Comparison of ENCODE assay signal across 8 mouse cellular contexts in the genomic region with DNA sequence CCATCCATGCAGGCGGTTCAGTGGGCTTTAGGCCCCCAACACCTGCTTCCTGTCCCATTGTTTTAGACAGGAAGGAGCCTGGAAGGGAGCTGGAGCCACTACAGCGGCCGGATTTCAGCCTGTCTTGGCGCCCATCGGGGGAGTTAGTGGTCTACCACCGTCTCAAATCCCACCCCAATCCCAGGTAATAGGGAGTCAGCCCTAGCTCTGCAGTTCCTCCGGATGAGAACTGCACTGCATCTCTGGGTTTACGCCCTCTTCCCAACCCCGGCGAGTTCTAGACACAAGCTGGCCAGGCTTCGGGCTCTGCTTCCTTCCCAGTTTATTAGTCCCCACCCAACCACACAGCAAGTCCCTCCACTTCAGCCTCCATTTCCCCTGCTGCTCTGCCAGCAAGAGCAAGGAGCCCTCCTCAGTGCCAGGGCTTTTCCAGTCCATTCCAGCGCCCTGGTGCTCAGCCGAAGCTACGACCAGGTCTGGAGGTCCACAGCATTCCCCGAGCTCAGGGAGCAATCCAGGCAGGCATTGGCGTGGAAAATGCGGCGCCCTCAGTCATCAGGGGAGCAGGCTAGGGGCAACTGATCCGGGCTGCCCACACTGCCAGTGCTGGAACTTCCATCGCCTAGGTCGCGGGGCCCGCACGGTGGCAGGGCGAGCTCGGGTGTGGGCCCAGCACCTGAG. TPM values are rescaled to one million over a fixed set of nuclear protein-coding genes. Genes with fewer than 3 reads are reported as not detected.
DNase-seq lines count a peak whose midpoint lies in the region; ATAC-seq lines count a peak whose summit lies in the region.

No protein-coding gene starts in this region.

- DNase-seq in heart, adult 11 months: peak; percentile 98
- peak; percentile 45 for DNase-seq in kidney, adult 18-20 months
- no peak for DNase-seq in natural killer cell, adult 2 months (ENCODE audit: low spot score in 2 of 2)
- no peak for DNase-seq in right cerebral cortex, adult 18-20 months

- H3K4me1 ChIP-seq in megakaryocyte, embryonic 14.5 days: peaks cover 56% of the 10 kb centered on the region
- H3K4me1 ChIP-seq in lung, embryonic 16.5 days (replicated peaks; ENCODE audit: control insufficient read depth, insufficient read depth, low read length): peaks cover 29% of the 10 kb centered on the region

- H3K4me3 ChIP-seq in megakaryocyte, embryonic 14.5 days (replicated peaks): peak overlapping the region; percentile 97
- H3K4me3 ChIP-seq in lung, embryonic 16.5 days (ENCODE audit: low read length): peak overlapping the region; percentile 92

- no peaks in the 10 kb centered on the region for H3K9me3 ChIP-seq in megakaryocyte, embryonic 14.5 days
- H3K9me3 ChIP-seq in lung, embryonic 16.5 days (ENCODE audit: control insufficient read depth, low read length): no peaks in the 10 kb centered on the region

- peak overlapping the region; percentile 97 for H3K4me2 ChIP-seq in lung, embryonic 16.5 days (ENCODE audit: low read depth, low read length)

- peak overlapping the region; percentile 92 for H3K9ac ChIP-seq in lung, embryonic 16.5 days (ENCODE audit: low read length)

- WGBS in lung, embryonic 16.5 days: 2% methylated on average over 26 of the region's 26 CpGs

- H3K27ac ChIP-seq in lung, embryonic 16.5 days (ENCODE audit: low read length): peak overlapping the region; percentile 95

- ATAC-seq in megakaryocyte, adult 5-6 weeks (ENCODE audit: poor library complexity, severe bottlenecking): no peak
- peak; percentile 6; the same call in 1 of the 2 replicates for ATAC-seq in lung, embryonic 16.5 days (ENCODE audit: low read depth)
- no peak for ATAC-seq in cerebellum, adult (ENCODE audit: insufficient number of reproducible peaks, low FRiP score, low TSS enrichment)

- H3K36me3 ChIP-seq in megakaryocyte, embryonic 14.5 days (replicated peaks; ENCODE audit: low read length): peaks cover 20% of the 10 kb centered on the region
- H3K36me3 ChIP-seq in lung, embryonic 16.5 days (ENCODE audit: control insufficient read depth, insufficient read depth, low read length): peaks cover 4% of the 10 kb centered on the region; the same call in 1 of the 2 replicates

- H3K27me3 ChIP-seq in megakaryocyte, embryonic 14.5 days (replicated peaks): peaks cover 4% of the 10 kb centered on the region
- H3K27me3 ChIP-seq in lung, embryonic 16.5 days (ENCODE audit: control insufficient read depth, insufficient read depth, low read depth, low read length): 0 out of 2 replicates have a peak, but pooled peaks cover 3% of the 10 kb centered on the region

RNA-seq across cellular contexts. Expression of a gene that starts 1.3 kb away (rescaled TPM):
- polyA plus RNA-seq in megakaryocyte, embryonic 14.5 days (2012; ENCODE audit: insufficient read depth, low replicate concordance): 4.9 and 12.3 TPM in 2 replicates
- total RNA-seq in megakaryocyte, adult 5-6 weeks (2015): 0.80 and 1.1 TPM in 2 replicates
- 1.7 TPM in 2 replicates for total RNA-seq in megakaryocyte, adult 5-6 weeks (2017)
- 7.5 and 7.7 TPM in 2 replicates for polyA plus RNA-seq in lung, embryonic 16.5 days (2015; fragmentation: Nextera tagmentation; extraction: Ambion mirVana)

RNA-seq across cellular contexts. Expression of a gene that starts 4.0 kb away (rescaled TPM):
- 25.9 and 134 TPM in 2 replicates for polyA plus RNA-seq in megakaryocyte, embryonic 14.5 days (2012; ENCODE audit: insufficient read depth, low replicate concordance)
- total RNA-seq in megakaryocyte, adult 5-6 weeks (2015): 55.8 and 64.9 TPM in 2 replicates
- total RNA-seq in megakaryocyte, adult 5-6 weeks (2017): 93.9 and 115 TPM in 2 replicates
- 111 and 119 TPM in 2 replicates for polyA plus RNA-seq in lung, embryonic 16.5 days (2015; fragmentation: Nextera tagmentation; extraction: Ambion mirVana)

RNA-seq across cellular contexts. Expression of a gene that starts 9.0 kb away (rescaled TPM):
- 4.3 TPM in 1 of 2 replicates, not detected in the other for polyA plus RNA-seq in megakaryocyte, embryonic 14.5 days (2012; ENCODE audit: insufficient read depth, low replicate concordance)
- total RNA-seq in megakaryocyte, adult 5-6 weeks (2015): 0.48 and 1.2 TPM in 2 replicates
- 0.69 and 0.95 TPM in 2 replicates for total RNA-seq in megakaryocyte, adult 5-6 weeks (2017)
- polyA plus RNA-seq in lung, embryonic 16.5 days (2015; fragmentation: Nextera tagmentation; extraction: Ambion mirVana): not detected in 2 replicates

RNA-seq across cellular contexts. Expression of a gene that starts 11.9 kb away (rescaled TPM):
- polyA plus RNA-seq in megakaryocyte, embryonic 14.5 days (2012; ENCODE audit: insufficient read depth, low replicate concordance): not detected in 2 replicates
- 5.7 and 12.6 TPM in 2 replicates for total RNA-seq in megakaryocyte, adult 5-6 weeks (2015)
- total RNA-seq in megakaryocyte, adult 5-6 weeks (2017): 5.9 and 9.1 TPM in 2 replicates
- 2.2 and 3.8 TPM in 2 replicates for polyA plus RNA-seq in lung, embryonic 16.5 days (2015; fragmentation: Nextera tagmentation; extraction: Ambion mirVana)

RNA-seq across cellular contexts. Expression of a gene that starts 17.4 kb away (rescaled TPM):
- 2.0 TPM in 1 of 2 replicates, not detected in the other for polyA plus RNA-seq in megakaryocyte, embryonic 14.5 days (2012; ENCODE audit: insufficient read depth, low replicate concordance)
- total RNA-seq in megakaryocyte, adult 5-6 weeks (2015): 0.42 and 1.2 TPM in 2 replicates
- total RNA-seq in megakaryocyte, adult 5-6 weeks (2017): 1.2 TPM in 1 of 2 replicates, not detected in the other
- polyA plus RNA-seq in lung, embryonic 16.5 days (2015; fragmentation: Nextera tagmentation; extraction: Ambion mirVana): 197 and 200 TPM in 2 replicates

Comparison
In these comparisons a context has a peak if more than half of its experiments do, and no peak if none do; other contexts are left out.
1. DNase-seq: peak in heart, adult 11 months (single experiment) and kidney, adult 18-20 months (single experiment); none in natural killer cell, adult 2 months (0 of 2) and right cerebral cortex, adult 18-20 months (single experiment).